Mouse (Mus musculus): ENCODE data around the gene Tnrc6a. TPM values are rescaled to one million over a fixed set of nuclear protein-coding genes. Genes with fewer than 3 reads are reported as not detected.

Tnrc6a gene
- total and polyA plus RNA-seq, 3 experiments = 15.3 to 34.5 TPM; not detected in 1

DNA sequence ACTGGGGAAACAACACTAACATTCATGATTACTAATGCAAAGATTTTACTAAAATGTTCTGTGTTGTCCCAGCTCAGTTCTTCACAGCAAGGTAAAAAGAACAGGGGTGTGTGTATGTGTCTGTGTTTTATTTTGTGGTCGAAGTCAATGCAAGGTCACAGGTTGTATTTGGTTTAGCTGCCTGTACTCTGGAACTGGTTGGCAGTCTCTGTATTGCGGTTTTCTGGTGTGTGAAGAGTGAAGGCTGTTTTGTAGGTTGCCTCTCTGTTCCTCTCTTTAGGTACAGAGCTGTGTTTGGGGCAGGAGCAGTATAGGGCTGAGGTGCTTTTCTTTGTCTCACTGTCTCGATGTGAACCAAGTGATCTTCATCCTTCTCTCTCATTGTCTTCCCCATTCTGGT, 12.0 kb downstream of the Tnrc6a start:
- no peak overlapping the region for H3K9ac ChIP-seq (ENCODE audit: control insufficient read depth, low read depth, low read length, poor library complexity, severe bottlenecking)
- no peaks in the 10 kb centered on the region for H3K9me3 ChIP-seq (replicated peaks; ENCODE audit: insufficient read depth, low read length)
- peaks cover 5 to 12% of the 10 kb centered on the region in 2 experiments for H3K4me1 ChIP-seq (ENCODE audit: control insufficient read depth in 1 of 2, insufficient read depth in 2 of 2, low read length in 2 of 2)
- H3K27me3 ChIP-seq (ENCODE audit: control insufficient read depth in 1 of 2, insufficient read depth in 2 of 2, low read length in 2 of 2) = no peaks in the 10 kb centered on the region
- H3K79me2 ChIP-seq (ENCODE audit: control insufficient read depth, insufficient read depth, low read length, poor library complexity) = peaks cover 57% of the 10 kb centered on the region
- no peak for TF ChIP-seq GATA1 (IDR thresholded peaks at IDR 0.05; ENCODE audit: low read depth, low read length)
- H3K4me3 ChIP-seq (ENCODE audit: control insufficient read depth in 1 of 2, insufficient read depth in 1 of 2, low read depth in 2 of 2, low read length in 2 of 2) = no peak overlapping the region
- H3K36me3 ChIP-seq (ENCODE audit: control insufficient read depth in 1 of 2, insufficient read depth in 2 of 2, low read length in 2 of 2) = peaks cover 17 to 29% of the 10 kb centered on the region in 2 experiments
- no peak overlapping the region for H3K27ac ChIP-seq (ENCODE audit: control insufficient read depth, low read depth, low read length)
- no peak for DNase-seq (ENCODE audit: low read depth, low spot score)

GRCm38 (mm10) chr7:123138001-123138400, 14.3 kb downstream of the Tnrc6a start:
- no peak overlapping the region for H3K27ac ChIP-seq (ENCODE audit: control insufficient read depth, low read depth, low read length)
- H3K36me3 ChIP-seq (ENCODE audit: control insufficient read depth in 1 of 2, insufficient read depth in 2 of 2, low read length in 2 of 2) = peaks cover 14 to 28% of the 10 kb centered on the region in 2 experiments
- TF ChIP-seq TCF12 (IDR thresholded peaks at IDR 0.05; ENCODE audit: low read depth, low read length) (no peak), POLR2AphosphoS2 (IDR thresholded peaks at IDR 0.05; ENCODE audit: low read length) (no peak), ZMIZ1 (IDR thresholded peaks at IDR 0.05; ENCODE audit: low read depth, low read length) (no peak), POLR2AphosphoS5 (IDR thresholded peaks at IDR 0.05; ENCODE audit: borderline replicate concordance, low read depth, low read length) (no peak), MAFK (IDR thresholded peaks at IDR 0.05; ENCODE audit: borderline replicate concordance, low read depth, low read length) (no peak), MYC (IDR thresholded peaks at IDR 0.05; ENCODE audit: low read depth, low read length) (no peak), SIN3A (IDR thresholded peaks at IDR 0.05; ENCODE audit: low read length) (no peak), RAD21 (IDR thresholded peaks at IDR 0.05; ENCODE audit: low read depth, low read length) (no peak), MEF2A (IDR thresholded peaks at IDR 0.05; ENCODE audit: extremely low read depth, insufficient replicate concordance, low read depth, low read length, poor library complexity, severe bottlenecking) (no peak), USF1 (IDR thresholded peaks at IDR 0.05; ENCODE audit: low read depth, low read length) (no peak), BHLHE40 (IDR thresholded peaks at IDR 0.05; ENCODE audit: borderline replicate concordance, low read depth, low read length) (no peak), TAL1 (IDR thresholded peaks at IDR 0.05; ENCODE audit: low read length) (no peak), KAT2A (conservative IDR thresholded peaks at IDR 0.05; ENCODE audit: low read depth, low read length) (no peak), JUND (IDR thresholded peaks at IDR 0.05; ENCODE audit: low read depth, low read length) (no peak), ZC3H11A (IDR thresholded peaks at IDR 0.05; ENCODE audit: low read depth, low read length) (no peak), UBTF (IDR thresholded peaks at IDR 0.05; ENCODE audit: borderline replicate concordance, insufficient read depth, low read depth, low read length) (no peak), MXI1 (IDR thresholded peaks at IDR 0.05; ENCODE audit: low read depth, low read length) (no peak), HCFC1 (IDR thresholded peaks at IDR 0.05; ENCODE audit: low read depth, low read length) (no peak), GABPA (IDR thresholded peaks at IDR 0.05; ENCODE audit: low read depth, low read length) (no peak)
- no peak overlapping the region for H3K4me3 ChIP-seq (ENCODE audit: control insufficient read depth in 1 of 2, insufficient read depth in 1 of 2, low read depth in 2 of 2, low read length in 2 of 2)
- no peak for DNase-seq (ENCODE audit: low read depth, low spot score)
- no peaks in the 10 kb centered on the region for H3K9me3 ChIP-seq (replicated peaks; ENCODE audit: insufficient read depth, low read length)
- no peak overlapping the region for H3K9ac ChIP-seq (ENCODE audit: control insufficient read depth, low read depth, low read length, poor library complexity, severe bottlenecking)
- peaks cover 52% of the 10 kb centered on the region for H3K79me2 ChIP-seq (ENCODE audit: control insufficient read depth, insufficient read depth, low read length, poor library complexity)
- no peaks in the 10 kb centered on the region for H3K27me3 ChIP-seq (ENCODE audit: control insufficient read depth in 1 of 2, insufficient read depth in 2 of 2, low read length in 2 of 2)
- H3K4me1 ChIP-seq (ENCODE audit: control insufficient read depth in 1 of 2, insufficient read depth in 2 of 2, low read length in 2 of 2) = peaks cover 2 to 12% of the 10 kb centered on the region in 2 experiments

Measured in MEL (cell line).